Mouse (Mus musculus) forebrain, embryonic 15.5 days (tissue): ENCODE results near the gene Gm10337. TPM values are rescaled to one million over a fixed set of nuclear protein-coding genes. Genes with fewer than 3 reads are reported as not detected.

ENCODE experiments used
- ATAC-seq: fragments of 200-750 bp; cut with Nextera tagmentation; replicated peaks from 2 replicates; pipeline ENCODE4 v1.8.0; 2017; ENCODE audit warnings: mild to moderate bottlenecking, moderate TSS enrichment, moderate library complexity
- H3K27ac ChIP-seq: fragments of 300-500 bp; sonication (generic); replicated peaks from 2 replicates; pipeline ENCODE4 v1.5.1; 2015; ENCODE audit warnings: mild to moderate bottlenecking, inconsistent platforms
- H3K27me3 ChIP-seq: fragments of 300-500 bp; sonication (generic); 2 replicates; pipeline ENCODE4 v1.6.1; 2015; ENCODE audit warnings: inconsistent platforms
- H3K36me3 ChIP-seq: fragments of 300-500 bp; sonication (generic); 2 replicates; pipeline ENCODE4 v1.6.1; 2015; ENCODE audit warnings: mild to moderate bottlenecking, inconsistent platforms
- H3K4me1 ChIP-seq: fragments of 300-500 bp; sonication (generic); 2 replicates; pipeline ENCODE4 v1.6.1; 2015; ENCODE audit warnings: inconsistent platforms
- H3K4me2 ChIP-seq: fragments of 300-500 bp; sonication (generic); replicated peaks from 2 replicates; pipeline ENCODE4 v1.6.1; 2015; ENCODE audit warnings: mild to moderate bottlenecking, inconsistent platforms
- H3K4me3 ChIP-seq: fragments of 300-500 bp; sonication (generic); 2 replicates; pipeline ENCODE4 v1.5.1; 2015; ENCODE audit warnings: mild to moderate bottlenecking, inconsistent platforms
- H3K9ac ChIP-seq: fragments of 300-500 bp; sonication (generic); replicated peaks from 2 replicates; pipeline ENCODE4 v1.6.1; 2015; ENCODE audit warnings: mild to moderate bottlenecking, inconsistent platforms
- H3K9me3 ChIP-seq: fragments of 300-500 bp; sonication (generic); 2 replicates; pipeline ENCODE4 v1.6.1; 2016; ENCODE audit warnings: inconsistent platforms
- WGBS: fragments of 180-500 bp; shearing (Covaris S2); methylation state at CpG from one replicate; pipeline ENCODE4 v1.1.7; 2015; ENCODE audit warnings: mixed read lengths; 5-methylcytosine and 5-hydroxymethylcytosine counted together
- polyA plus RNA-seq: library from polyadenylated mRNA; unstranded; fragments of >200 nt; fragmentation: Nextera tagmentation; extraction: Ambion mirVana; gene quantifications from 2 replicates; pipeline ENCODE4 v1.2.1, GENCODE M21; 2015

The Gm10337 gene
- polyA plus RNA-seq: 6.0 and 6.1 TPM in 2 replicates

DNA sequence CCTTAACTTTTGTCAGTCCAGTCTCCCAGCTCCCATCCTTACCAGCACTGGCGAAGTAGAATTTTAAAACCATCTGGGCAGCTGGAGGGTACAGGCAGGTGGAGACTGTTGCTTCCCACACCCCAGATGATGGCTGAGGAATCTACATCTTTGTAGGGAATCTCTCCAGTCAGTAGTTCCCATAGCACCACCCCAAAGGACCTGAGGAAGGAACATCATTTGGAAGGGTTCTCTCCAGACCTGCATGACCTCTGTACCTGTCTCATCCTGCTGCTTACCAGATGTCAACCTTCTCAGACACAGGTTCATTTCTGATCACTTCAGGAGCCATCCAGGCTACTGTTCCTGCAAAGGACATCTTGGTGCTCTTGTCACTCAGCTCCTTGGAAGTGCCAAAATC, at the start of gene Gm10337:
TSS of gene Gm10337 (plus strand) at position 276 of the 400 bp plus-strand sequence.
- Histone ChIP-seq H3K27ac (no peak within 1 kb of the TSS), H3K9me3 (no peaks in the 10 kb centered on the region), H3K9ac (no peak within 1 kb of the TSS), H3K4me3 (no peak within 1 kb of the TSS), H3K4me2 (no peak within 1 kb of the TSS), H3K36me3 (peaks cover 76% of the 10 kb centered on the region), H3K27me3 (no peaks in the 10 kb centered on the region), H3K4me1 (no peaks in the 10 kb centered on the region)
- no peak for ATAC-seq
- WGBS: 100% methylated on average over 1 of the region's 1 CpGs

DNA sequence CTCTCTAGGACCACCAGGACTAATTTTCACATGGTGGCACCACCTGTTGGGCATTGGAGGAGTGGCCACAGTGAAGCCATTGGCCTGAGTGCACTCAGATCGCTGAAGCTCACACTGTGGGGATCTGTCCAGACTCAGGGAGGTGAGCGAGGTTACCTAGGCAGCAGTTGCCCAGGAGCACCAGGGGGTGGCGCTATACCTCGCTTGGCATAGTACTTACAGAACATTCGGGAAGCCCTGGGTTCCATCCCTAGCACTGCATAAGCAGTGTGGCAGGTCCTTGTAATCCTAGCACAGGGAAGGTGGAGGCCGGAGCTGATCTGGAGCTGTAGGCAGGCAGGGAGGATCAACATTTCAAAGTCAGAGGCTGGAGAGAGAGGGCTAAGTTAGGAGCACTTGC, 47.5 kb upstream of the Gm10337 start:
- no peak for ATAC-seq
- no peak overlapping the region for H3K4me3 ChIP-seq
- H3K36me3 ChIP-seq: no peaks in the 10 kb centered on the region
- H3K4me2 ChIP-seq: no peak overlapping the region
- H3K27me3 ChIP-seq: no peaks in the 10 kb centered on the region
- H3K4me1 ChIP-seq: peaks cover 13% of the 10 kb centered on the region
- H3K27ac ChIP-seq: no peak overlapping the region
- no peaks in the 10 kb centered on the region for H3K9me3 ChIP-seq
- WGBS: 32% methylated on average over 6 of the region's 6 CpGs
- no peak overlapping the region for H3K9ac ChIP-seq

- no peaks in the 10 kb centered on the region for H3K27me3 ChIP-seq
- H3K9ac ChIP-seq: peak overlapping the region; percentile 47
- peaks cover 15% of the 10 kb centered on the region for H3K4me1 ChIP-seq
- no peak for ATAC-seq
- no peaks in the 10 kb centered on the region for H3K9me3 ChIP-seq
- 81% methylated on average over 5 of the region's 5 CpGs for WGBS
- peak overlapping the region; percentile 44 for H3K4me3 ChIP-seq
- no peak overlapping the region; the same call in 1 of the 2 replicates for H3K27ac ChIP-seq
- H3K4me2 ChIP-seq: peak overlapping the region; percentile 50
- peaks cover 2% of the 10 kb centered on the region; the same call in 1 of the 2 replicates for H3K36me3 ChIP-seq
These were observed 45.3 kb upstream of the Gm10337 start for GRCm38 (mm10) chr15:102458050-102458736.

GRCm38 (mm10) chr15:102458904-102459317, 44.6 kb upstream of the Gm10337 start, which contains the start of gene Prr13:
Gene Prr13, plus strand, starts transcription at chr15:102459028.
- peaks cover 9% of the 10 kb centered on the region; the same call in 1 of the 2 replicates for H3K36me3 ChIP-seq
- peaks cover 15% of the 10 kb centered on the region for H3K4me1 ChIP-seq
- H3K4me3 ChIP-seq: peak within 1 kb of the TSS; percentile 44
- no peak within 1 kb of the TSS; the same call in 1 of the 2 replicates for H3K27ac ChIP-seq
- 0% methylated on average over 19 of the region's 19 CpGs for WGBS
- peak; percentile 87 for ATAC-seq
- H3K9ac ChIP-seq: peak within 1 kb of the TSS; percentile 47
- H3K9me3 ChIP-seq: no peaks in the 10 kb centered on the region
- no peaks in the 10 kb centered on the region for H3K27me3 ChIP-seq
- peak within 1 kb of the TSS; percentile 50 for H3K4me2 ChIP-seq

DNA sequence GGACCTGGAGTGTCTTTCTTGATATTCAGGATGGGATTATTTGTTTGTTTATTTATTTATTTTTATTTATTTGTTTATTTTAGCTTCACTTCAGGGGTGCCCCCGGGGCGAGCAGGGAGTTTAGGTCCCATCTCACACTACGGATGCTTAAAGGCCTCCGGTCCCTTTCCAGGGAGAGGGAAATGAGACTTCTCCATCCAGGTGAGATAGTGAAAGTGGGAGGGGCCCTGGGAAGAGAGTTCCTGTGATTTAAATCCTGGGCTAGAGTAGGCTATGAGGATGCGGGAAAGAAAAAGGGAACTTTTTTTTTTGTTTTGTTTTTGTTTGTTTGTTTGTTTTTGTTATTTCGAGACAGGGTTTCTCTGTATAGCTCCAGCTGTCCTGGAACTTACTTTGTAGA, 44.1 kb upstream of the Gm10337 start:
- no peak overlapping the region for H3K27ac ChIP-seq
- peak; percentile 30; the same call in 1 of the 2 replicates for ATAC-seq

DNA sequence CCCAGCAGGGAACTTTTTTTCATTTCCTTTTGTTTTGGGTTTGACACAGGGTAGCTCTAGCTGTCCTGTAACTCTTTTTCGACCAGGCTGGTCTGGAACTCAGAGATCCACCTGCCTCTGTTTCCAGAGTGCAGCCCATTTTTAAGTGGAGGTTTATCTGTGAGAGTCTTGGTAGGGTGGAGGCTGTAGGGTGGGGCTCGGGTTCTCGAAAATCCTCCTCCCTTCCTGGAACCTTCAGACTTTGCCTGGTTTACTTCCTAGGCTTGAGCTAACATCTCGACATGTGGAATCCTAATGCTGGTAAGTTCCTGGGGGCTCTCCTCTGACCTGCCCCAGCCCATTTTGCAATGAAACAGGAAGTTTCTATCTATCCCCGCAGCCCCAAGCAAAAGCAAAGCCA, 43.7 kb upstream of the Gm10337 start:
- H3K36me3 ChIP-seq: peaks cover 9% of the 10 kb centered on the region; the same call in 1 of the 2 replicates
- no peak overlapping the region for H3K27ac ChIP-seq
- peak overlapping the region; percentile 50 for H3K4me2 ChIP-seq
- H3K4me3 ChIP-seq: no peak overlapping the region
- 72% methylated on average over 5 of the region's 5 CpGs for WGBS
- no peaks in the 10 kb centered on the region for H3K27me3 ChIP-seq
- no peak overlapping the region for H3K9ac ChIP-seq
- ATAC-seq: no peak
- no peaks in the 10 kb centered on the region for H3K9me3 ChIP-seq
- peaks cover 15% of the 10 kb centered on the region for H3K4me1 ChIP-seq

More for the DNA sequence above, 44.1 kb upstream of the Gm10337 start:
- Histone ChIP-seq H3K4me1 (peaks cover 15% of the 10 kb centered on the region), H3K4me3 (peak overlapping the region; percentile 44), H3K36me3 (peaks cover 9% of the 10 kb centered on the region; the same call in 1 of the 2 replicates), H3K27me3 (no peaks in the 10 kb centered on the region), H3K9me3 (no peaks in the 10 kb centered on the region), H3K4me2 (peak overlapping the region; percentile 50), H3K9ac (peak overlapping the region; percentile 47)
- WGBS: 34% methylated on average over 6 of the region's 6 CpGs

DNA sequence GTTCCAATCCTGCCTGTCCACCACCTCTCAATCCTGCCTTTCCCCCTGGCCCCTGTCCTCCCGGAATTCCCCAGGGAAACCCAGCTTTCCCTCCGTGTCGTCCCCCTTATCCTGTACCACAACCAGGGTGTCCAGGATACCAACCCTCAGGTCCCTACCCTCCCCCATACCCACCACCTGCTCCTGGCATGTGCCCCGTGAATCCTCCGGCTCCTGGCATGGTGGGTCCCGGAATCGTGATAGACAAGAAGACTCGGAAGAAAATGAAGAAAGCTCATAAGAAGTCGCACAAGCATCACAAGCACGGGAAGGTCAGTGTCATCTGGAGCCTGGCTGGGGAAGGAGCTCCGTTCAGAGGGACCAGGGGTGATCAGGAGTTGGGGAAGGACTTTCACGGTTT, 43.1 kb upstream of the Gm10337 start:
- peaks cover 15% of the 10 kb centered on the region for H3K4me1 ChIP-seq
- H3K36me3 ChIP-seq: peaks cover 9% of the 10 kb centered on the region; the same call in 1 of the 2 replicates
- H3K27me3 ChIP-seq: no peaks in the 10 kb centered on the region
- H3K9me3 ChIP-seq: no peaks in the 10 kb centered on the region
- no peak overlapping the region for H3K4me2 ChIP-seq
- 88% methylated on average over 12 of the region's 12 CpGs for WGBS
- ATAC-seq: no peak
- no peak overlapping the region for H3K9ac ChIP-seq
- H3K27ac ChIP-seq: no peak overlapping the region
- no peak overlapping the region for H3K4me3 ChIP-seq

- no peak overlapping the region for H3K9ac ChIP-seq
- H3K27me3 ChIP-seq: no peaks in the 10 kb centered on the region
- no peak for ATAC-seq
- H3K4me2 ChIP-seq: no peak overlapping the region
- 73% methylated on average over 4 of the region's 4 CpGs for WGBS
- no peak overlapping the region for H3K4me3 ChIP-seq
- peaks cover 9% of the 10 kb centered on the region; the same call in 1 of the 2 replicates for H3K36me3 ChIP-seq
- no peaks in the 10 kb centered on the region for H3K9me3 ChIP-seq
- H3K4me1 ChIP-seq: peaks cover 15% of the 10 kb centered on the region
- no peak overlapping the region for H3K27ac ChIP-seq
These were observed 42.6 kb upstream of the Gm10337 start for GRCm38 (mm10) chr15:102460971-102461370.

GRCm38 (mm10) chr15:102461430-102462075, 42.0 kb upstream of the Gm10337 start:
- Histone ChIP-seq H3K4me2 (no peak overlapping the region), H3K36me3 (peaks cover 9% of the 10 kb centered on the region; the same call in 1 of the 2 replicates), H3K27ac (no peak overlapping the region), H3K9me3 (no peaks in the 10 kb centered on the region), H3K9ac (no peak overlapping the region), H3K27me3 (no peaks in the 10 kb centered on the region), H3K4me3 (no peak overlapping the region), H3K4me1 (peaks cover 15% of the 10 kb centered on the region)
- no peak for ATAC-seq
- whole genome bisulfite sequencing: 84% methylated on average over 9 of the region's 9 CpGs

DNA sequence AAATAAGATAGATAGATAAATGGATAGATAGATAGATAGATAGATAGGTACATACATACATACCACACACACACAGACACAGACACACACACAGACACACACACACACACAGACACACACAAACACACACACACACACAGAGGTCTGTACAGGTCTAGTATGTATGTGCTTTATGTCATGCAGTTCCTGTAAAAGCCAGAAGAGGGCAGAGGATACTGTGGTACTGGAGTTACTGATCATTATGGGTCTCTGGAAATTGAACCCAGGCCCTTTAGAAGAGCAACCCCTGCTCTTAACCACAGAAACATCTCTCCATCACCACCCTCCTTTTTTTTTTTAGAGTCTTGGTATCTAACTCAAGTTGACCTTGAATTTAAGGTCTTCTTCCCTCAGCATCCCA, 39.9 kb upstream of the Gm10337 start:
- no peak overlapping the region for H3K4me3 ChIP-seq
- H3K27ac ChIP-seq: no peak overlapping the region
- H3K27me3 ChIP-seq: no peaks in the 10 kb centered on the region
- no peak overlapping the region for H3K4me2 ChIP-seq
- peaks cover 15% of the 10 kb centered on the region for H3K4me1 ChIP-seq
- no peak overlapping the region for H3K9ac ChIP-seq
- no peak for ATAC-seq
- peaks cover 9% of the 10 kb centered on the region; the same call in 1 of the 2 replicates for H3K36me3 ChIP-seq
- H3K9me3 ChIP-seq: no peaks in the 10 kb centered on the region

DNA sequence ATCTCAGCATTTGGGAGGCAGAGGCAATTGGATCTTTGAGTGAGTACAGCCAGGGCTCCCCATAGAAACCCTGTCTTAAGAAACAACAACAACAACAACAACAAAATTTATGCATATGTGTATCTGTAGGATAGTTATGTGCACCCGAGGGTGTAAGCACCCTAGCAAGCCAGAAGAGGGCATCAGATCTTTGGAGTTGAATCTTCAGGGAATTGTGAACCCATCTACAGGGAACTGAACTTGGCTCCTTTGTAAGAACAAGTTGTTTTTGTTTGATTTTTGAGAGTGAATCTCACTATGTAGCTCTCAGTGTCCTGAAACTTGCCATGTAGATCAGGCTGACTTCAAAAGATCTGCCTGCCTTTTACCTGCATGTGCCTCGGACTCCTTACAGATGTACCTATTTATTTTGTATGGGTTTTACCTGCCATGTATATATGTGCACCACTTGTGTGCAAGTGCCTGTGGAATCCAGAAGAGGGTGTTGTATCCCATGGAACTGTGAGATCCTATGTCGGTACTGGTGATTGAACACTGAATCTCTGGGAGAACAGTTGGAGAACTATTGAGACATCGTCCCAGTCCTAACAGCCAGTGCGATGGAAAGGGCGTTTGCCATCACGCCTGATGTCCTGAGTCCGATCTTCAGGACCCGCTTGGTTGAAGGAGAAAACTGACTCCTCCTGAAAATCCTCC, 34.7 kb upstream of the Gm10337 start:
- 97% methylated on average over 9 of the region's 9 CpGs for WGBS
- no peak overlapping the region for H3K27ac ChIP-seq
- H3K4me3 ChIP-seq: no peak overlapping the region

DNA sequence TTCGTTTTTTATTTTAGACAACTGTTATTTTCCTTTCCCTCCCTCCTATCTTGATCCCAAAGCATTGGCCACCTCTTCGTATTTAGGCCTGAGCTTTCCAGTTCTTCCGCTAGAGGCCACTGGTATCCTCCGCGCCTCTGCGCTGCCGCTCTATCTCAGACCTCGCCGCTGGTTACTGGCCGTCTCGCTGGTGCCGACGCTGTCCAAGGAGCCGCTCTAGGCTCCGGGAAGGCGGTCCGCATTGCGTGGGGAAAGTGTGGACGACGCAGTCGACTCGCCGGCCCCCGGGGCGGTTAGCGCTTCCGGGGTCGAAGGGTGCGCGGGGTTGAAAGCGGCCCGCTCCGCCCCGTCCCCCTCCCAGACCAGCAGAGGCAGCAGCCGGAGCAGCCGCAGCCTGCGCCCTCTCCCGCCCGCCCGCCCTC, 33.3 kb upstream of the Gm10337 start, which contains the start of gene Pcbp2:
TSS of gene Pcbp2 (plus strand) at position 357 of the 422 bp plus-strand sequence.
- H3K4me3 ChIP-seq: peak within 1 kb of the TSS; percentile 75
- WGBS: under 1% methylated on average over 35 of the region's 40 CpGs
- peaks cover 16% of the 10 kb centered on the region for H3K36me3 ChIP-seq
- H3K27ac ChIP-seq: peak within 1 kb of the TSS; percentile 95
- H3K4me2 ChIP-seq: peak within 1 kb of the TSS; percentile 68
- H3K9ac ChIP-seq: peak within 1 kb of the TSS; percentile 71
- H3K27me3 ChIP-seq: no peaks in the 10 kb centered on the region
- H3K9me3 ChIP-seq: no peaks in the 10 kb centered on the region
- ATAC-seq: peak; percentile 99
- peaks cover 22% of the 10 kb centered on the region for H3K4me1 ChIP-seq

More for the DNA sequence above, 34.7 kb upstream of the Gm10337 start:
- Histone ChIP-seq H3K9ac (no peak overlapping the region), H3K36me3 (peaks cover 4% of the 10 kb centered on the region; the same call in 1 of the 2 replicates), H3K4me1 (peaks cover 22% of the 10 kb centered on the region), H3K9me3 (no peaks in the 10 kb centered on the region), H3K4me2 (no peak overlapping the region), H3K27me3 (no peaks in the 10 kb centered on the region)
- ATAC-seq: no peak
